Mouse (Mus musculus): ENCODE results near the gene Lrrc1.

Lrrc1 gene

DNA sequence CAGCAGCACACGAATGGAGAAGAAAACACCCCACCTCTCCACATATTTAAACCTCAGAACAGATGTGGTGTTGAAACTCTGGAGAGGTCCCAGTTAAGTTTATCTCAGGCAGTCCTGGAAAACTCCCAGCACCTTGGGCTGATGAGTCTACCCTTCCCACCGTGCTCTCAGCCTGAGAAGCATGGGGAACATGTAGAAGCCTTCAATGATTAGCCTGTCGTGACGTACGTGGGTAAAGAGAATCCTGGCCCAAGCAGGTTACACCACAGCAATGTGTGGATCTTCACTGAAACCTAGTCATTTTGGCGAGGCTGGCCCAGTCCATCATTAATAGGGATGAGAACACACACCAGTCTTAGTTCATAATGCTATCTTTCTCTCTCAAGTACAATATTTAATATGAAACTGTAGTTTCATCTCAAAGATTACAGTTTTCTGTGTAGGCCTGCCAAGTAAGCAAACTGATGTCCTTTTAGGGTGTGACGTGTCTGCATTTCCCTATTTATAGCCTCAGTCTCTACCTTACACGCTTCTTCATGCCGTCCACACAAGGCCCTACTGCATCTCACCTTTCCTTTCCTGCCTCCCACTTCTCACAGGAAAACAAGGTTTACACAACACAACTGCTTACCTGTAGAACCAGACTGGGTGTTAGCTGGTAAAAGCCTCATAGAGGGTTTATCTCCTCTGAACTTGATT, 125.0 kb downstream of the Lrrc1 start:
- no peak for DNase-seq

DNA sequence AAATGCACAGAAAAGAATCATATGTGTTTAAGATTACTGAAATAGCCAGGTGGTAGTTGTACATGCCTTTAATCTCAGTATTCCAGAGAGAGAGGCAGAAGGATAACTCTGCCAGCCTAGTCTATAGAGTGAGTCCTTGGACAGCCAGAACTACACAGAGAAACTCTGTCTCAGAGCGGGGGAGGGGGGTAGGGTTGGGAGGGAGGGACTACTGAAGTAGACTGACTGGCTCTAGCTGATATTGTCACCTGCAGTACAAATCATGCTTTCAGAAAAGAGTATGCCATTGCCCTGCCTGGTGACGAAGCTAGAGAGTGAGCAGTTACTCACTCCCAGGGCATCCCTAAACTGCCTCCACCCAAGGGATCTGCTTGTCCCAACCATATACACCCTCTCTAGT, 125.9 kb downstream of the Lrrc1 start:
- no peak for DNase-seq

DNA sequence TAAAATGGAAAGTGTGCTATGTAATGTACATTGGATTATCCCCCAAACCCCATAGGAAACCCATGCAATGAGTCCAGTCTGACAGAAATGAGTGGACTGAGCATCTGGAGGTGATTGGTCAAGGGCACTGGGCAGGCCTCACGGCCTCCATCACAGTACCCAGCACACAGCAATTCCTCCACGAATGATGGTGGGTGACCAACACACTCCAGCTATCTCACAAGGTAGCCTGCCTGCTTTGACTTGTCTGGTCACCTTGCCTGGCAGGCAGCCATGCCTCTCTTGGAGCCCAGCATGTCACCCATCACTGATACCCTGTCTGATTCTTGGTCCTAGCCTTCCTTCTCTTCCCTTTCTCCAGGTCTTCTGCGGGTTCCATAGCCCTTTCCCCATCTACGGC, 128.2 kb downstream of the Lrrc1 start:
- DNase-seq: no peak

DNA sequence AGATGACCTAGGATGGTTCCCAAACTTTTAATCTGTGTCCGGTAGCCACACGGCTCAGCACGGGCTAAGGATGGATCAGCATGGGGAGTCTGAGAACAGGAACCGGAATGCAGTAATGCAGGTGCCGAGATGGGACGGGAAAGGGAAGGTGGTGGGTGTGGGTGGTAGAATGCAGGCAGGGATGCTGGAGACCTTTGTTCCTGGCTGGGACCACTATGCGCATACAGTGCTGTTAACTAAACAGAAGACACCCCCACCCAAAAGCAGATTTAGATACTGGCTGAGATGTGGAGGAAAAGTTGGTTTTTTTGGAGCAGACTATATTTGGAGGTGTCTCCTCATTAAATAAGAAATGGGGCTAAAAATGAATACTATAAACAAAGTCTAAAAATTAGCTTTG, 128.7 kb downstream of the Lrrc1 start:
- DNase-seq: no peak

DNA sequence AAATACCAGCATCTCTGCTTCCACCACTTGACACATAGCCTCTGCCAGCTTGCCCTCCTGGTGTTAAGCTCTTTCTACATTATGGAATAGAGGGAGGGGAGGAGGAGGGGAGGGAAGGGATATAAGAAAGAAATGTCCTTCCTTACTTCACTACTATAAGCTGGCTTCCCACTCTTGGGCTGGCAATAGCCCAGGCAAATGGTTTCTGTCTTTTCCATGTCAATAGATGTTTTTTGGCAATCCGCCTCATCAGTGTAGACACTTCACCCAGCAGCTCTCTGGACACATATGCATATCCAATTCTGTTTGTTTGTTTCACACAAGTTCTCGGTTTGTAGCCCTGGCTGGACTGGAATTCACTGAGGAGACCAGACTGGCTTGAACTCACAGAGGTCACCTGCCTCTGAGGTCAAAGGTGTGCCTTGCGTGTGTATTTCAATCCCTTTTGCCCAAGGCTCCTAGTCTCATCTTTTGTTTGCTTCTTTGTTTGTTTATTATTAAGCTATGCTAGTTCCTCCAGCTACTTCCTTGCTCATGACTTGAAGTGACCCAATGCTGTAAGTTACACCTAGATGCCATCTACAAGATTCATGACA, 132.7 kb downstream of the Lrrc1 start:
- DNase-seq: no peak

DNA sequence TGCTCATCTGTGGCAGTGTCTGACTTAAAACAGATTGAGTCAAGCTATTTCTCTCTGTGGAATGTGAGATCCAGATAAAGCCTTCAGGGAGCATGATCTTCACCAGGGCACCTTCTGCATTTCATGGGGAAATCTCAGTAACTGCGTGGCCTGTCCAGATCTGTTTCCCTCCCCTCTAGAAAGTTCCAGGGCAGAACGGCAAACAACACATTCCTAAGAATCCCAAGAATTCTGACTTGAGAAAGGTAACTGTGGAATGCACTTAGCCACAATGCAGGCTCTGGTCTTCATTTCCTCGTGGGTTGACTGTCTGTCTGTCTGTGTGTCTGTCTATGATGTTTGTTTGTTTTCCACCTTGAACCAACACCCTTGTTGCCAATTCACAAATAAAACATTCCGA, 133.7 kb downstream of the Lrrc1 start:
- DNase-seq: no peak

DNA sequence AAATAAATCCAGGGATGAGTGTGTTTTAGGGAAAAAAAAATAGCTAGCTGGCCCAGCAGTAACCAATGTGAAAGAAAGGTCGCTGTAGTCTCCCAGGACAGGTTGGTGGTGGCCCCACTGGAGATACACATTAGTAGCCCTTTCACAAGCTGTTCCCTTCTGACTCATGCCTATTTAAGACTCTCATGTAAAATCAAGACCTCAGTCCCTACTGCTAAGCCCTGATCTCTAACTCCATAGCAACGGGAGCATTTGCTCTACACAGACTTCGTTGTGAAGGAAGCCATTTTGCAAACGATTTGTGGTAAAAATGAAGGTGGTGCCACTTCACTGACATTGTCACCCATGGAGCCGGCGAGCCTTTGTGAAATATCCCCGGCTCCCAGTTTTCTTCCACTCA, 134.1 kb downstream of the Lrrc1 start:
- DNase-seq: no peak

DNA sequence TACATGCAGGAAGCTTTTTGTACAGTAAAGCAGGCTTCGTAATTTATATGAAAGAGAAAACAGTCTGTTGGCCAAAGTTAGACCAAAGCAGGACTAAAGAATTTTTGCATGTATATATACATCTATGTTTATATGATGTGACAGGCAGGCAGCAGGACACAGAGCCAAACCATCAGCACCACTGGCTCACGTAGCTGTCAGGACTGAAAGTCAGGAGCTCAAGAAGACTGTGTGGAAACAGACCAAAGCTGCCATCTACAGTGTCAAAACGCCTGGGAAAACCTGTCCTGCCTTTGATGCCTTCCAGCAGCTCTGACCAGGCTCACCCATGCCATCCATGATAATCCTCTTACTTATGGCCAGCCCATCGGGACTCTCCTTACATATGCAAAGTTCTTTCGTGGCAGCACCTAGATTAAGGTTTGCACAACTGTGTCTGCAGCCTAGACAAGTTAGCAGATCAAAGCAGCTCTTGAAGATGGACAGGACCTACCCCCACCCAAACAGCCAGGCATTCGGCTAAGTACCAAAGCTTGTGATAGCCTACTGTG, 136.5 kb downstream of the Lrrc1 start:
- no peak for DNase-seq

DNA sequence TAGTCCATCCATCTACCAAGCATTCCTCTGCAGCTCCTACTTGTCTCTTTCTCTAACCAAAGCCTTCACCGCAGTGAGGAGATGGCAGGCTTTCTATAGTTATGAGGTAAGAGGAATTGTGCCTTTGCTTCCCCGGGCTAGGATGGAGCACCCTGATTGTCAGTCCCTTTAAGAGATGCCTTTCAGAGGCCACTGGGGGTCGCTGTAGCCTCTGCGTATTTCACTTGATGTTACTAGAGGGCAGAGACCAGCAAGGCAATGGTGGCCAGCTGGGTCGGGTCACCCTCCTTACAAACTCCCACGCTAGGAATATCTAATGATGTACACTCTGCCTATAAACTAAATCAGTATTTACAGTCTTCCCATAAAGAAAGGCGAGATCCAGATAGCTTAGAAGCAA, 137.8 kb downstream of the Lrrc1 start:
- DNase-seq: peak; percentile 72

DNA sequence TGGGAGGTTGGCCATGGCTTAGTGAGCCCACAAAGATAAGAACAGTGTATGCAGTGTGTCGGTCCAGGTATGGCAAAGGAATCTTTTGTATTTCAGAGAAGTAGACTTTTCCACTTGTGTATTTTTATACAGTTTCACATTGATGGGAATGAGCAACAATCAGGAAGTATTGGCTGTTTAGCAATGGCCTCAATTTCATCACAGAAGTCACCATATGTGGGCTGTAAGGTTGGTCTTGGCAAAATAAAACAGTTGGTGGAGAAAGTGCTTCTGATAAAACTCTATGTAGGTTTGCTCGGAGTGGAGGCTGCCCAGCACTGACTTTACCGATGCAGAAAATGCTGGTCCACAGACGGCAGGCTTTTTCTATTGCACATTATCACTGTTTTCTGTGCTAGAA, 140.2 kb downstream of the Lrrc1 start:
- DNase-seq: no peak

DNA sequence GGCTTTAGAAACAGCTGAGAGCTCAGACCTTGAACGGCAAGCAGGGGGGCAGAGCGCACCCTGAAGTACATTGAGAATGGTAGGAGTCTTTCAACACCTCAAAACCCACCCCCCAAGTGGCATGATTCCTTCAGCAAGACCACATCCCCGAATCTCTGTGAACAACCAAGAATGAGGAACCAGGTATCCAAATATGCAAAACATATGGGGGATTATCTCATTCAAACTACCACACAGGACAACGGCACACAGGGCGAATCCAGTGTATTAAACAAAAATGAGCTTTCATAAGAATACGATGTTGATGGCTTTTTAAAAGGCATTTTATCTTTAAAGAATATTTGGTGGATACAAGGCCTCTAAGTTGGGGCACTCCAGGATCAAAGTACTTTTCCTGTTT, 140.7 kb downstream of the Lrrc1 start:
- DNase-seq: no peak

DNA sequence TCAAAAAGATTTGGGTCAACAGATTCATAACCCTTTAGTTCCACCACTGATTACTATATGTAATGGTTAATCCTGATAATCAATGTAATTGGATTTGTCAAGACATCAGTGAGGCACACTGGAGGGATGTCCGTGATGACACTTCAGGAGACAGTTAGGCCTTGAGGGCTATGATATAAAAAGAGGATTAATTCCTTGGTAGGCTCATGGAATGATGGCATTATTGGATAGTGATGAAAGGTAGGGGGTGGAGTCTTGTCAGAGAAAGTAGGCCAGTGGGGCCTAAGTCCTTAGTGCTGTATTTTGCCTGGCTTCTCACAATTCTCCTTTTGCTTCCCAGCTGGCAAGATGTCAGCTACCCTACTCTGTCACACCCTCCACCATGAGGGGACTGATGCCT, 141.7 kb downstream of the Lrrc1 start:
- no peak for DNase-seq

DNA sequence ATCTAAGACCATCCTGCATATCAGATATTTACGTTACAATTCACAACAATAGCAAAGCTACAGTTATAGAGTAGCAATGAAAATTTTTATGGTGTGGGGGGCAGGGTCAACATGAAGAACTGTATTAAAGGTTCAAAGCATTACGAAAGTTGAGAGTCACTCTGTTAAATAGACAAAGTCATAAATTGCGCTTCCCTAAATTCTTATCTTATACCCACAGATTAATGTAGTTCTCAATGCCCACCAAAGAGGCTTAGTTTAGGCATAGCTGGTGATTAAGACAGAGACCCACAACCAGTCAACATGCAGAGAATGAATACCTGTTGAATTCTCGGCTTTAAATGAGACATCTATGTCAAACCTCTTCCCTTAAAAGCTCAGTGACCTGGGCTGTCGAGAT, 144.9 kb downstream of the Lrrc1 start:
- DNase-seq: no peak

DNA sequence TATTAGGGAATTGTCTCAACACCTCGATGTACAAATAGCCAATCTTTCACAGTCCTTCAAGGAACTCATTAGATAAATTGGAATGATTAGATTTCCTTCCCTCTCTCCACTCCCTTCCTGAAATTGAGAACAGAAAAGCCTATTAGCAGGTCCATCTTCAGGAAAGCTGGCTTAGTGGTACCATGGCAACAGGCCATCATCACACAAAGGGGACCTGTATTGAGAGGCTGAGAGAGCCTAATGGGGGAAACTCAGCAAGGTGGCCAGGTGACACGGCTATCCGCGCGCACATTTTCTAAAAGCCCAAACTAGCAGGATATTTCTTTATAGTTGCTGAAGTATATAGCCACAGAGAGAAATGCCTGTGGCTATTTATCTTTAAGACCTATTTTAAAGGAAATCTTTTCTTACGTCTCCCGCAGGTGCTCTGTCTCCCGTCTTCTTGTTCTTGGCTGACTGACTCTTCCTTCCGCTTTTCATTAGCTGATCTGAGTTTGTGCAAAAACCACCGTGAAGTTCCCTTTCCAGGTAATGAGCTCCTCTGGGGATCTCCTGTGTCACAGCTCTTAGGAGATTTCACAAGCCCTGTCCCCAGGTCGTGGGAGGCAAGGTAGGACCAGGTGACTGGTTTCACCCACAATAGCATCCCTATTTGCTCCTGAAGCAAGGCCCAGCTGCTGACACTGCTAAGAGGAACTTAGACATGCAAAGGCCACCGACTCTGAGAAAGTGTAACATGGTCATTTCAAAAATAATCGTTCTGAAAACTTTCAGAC, 145.6 kb downstream of the Lrrc1 start:
- no peak for DNase-seq

DNA sequence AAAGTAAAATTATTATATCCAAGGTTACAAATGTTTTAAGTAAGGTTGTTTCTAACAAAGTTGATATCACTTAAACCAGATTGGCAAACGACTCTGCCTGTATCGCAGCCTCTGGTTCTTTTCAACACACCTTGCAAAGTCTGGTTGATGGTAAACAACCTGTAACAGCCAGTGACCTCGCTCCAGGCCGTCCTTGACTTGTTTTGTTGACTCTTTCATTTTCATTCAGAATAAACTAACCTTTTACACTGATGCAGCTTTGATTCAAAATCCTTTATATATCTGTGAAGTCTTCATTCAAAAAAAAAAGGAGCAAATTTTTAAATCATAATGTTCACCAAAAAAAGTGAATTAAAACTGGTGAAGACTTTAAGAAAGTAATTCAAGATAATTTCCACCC, 147.6 kb downstream of the Lrrc1 start:
- no peak for DNase-seq

DNA sequence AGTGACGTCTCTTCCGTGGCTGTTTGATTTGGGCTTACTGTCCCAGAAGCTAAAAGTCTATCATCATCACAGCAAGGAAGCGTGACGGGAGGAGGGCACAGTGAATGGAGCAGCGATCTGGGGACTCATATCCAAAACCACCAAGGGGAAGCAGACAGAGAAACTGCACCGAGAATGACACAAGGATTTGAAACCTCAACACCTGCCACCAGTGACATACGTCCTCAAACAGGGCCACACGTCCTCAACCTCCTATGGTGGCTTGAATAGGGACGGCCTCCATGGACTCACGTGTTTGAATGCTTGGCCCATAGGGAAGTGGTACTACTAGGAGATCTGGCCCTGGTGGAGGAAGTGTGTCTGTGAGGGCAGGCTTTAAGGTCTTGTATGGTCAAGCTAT, 153.4 kb downstream of the Lrrc1 start:
- DNase-seq: no peak

DNA sequence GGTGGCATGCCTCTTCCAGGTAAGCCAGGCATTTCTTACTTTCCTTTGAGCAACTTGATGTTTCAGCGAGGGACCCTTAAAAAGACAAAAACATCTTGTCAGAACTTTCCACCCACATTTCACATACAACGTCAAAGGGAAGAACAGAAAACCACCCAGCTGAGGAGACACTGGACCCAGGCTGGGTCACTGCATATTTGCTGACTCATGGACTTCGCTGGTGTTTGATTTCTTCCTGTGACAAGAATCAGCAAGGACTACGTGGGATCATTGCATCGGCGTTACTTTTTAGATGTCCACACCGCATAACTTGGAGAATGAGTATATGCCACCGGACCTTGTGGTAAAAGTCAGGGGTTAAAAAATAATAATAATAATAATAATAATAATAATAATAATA, 155.7 kb downstream of the Lrrc1 start:
- no peak for DNase-seq

DNA sequence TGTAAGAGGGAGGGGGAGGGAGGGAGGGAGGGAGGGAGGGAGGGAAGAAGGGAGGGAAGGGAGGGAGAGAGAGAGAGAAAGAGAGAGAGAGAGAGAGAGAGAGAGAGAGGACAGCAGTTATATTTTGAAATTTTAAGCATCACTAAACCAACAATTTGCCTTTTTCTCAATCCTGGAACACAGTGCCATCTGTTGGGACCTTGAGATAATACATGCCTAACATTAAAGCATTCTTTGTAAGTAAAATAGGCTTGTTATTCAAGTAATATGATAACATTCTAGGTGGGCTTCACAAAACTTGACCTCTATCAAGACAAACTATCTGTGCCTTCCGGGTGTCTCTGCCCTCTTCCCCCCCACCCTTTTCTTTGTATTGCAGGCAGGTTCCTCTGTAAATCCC, 157.9 kb downstream of the Lrrc1 start:
- no peak for DNase-seq

DNA sequence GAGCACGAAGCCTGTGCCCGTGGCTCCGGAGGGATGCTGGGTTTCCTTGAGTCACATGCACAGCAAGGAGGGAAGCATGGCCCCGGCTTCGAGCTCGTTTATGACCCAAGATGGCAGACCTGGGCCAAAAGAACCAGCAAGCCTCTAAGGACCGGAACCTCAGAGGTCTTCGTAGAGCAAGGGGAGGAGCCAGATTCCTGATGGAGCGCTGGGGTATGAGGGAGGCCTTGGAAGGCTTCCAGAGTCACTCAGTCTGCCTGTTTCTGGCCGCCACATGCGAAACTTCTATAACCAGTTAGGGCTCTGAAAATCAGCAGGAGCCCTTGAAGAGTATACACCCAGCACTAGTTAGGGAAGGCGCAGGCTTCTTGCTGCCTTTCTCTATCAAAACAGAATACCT, 159.1 kb downstream of the Lrrc1 start:
- DNase-seq: no peak

DNA sequence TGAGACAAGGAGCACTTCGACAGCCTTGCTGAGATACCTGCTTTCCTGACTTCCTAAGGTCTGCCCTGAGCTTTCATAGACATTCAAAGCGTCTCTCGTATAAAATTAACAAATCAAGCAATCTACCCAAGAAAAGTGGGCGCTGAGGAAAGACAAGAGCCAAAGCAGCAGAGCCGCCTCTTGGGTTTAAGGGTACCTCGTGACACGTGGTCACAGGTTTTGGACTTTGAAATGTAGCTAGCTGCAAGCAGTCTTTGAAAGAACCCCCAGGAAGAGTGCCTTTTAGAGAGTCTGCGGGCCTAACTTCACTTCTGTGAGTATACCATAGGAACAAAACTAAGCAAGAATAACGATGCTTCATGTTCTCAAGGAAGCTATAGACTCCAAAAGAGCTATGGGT, 160.0 kb downstream of the Lrrc1 start:
- DNase-seq: peak; percentile 34

DNA sequence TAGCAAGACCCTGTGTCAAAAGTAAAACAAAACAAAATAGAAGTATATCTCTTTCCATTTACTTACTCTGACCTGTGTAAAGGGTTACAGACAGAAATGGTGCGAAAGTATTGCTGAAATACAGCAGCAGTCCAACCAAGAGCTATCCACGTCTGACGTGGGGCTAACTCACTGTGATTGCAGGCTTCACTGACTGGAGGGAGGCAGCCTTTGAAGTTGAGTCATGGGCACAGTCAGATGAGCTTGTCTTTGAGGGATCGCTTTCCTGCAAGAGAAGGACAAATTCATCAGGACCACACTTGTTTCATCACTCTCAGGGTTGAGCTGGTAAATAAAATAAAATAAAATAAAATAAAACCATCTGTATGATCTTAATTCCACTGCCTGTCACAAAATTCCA, 160.7 kb downstream of the Lrrc1 start:
- no peak for DNase-seq

DNA sequence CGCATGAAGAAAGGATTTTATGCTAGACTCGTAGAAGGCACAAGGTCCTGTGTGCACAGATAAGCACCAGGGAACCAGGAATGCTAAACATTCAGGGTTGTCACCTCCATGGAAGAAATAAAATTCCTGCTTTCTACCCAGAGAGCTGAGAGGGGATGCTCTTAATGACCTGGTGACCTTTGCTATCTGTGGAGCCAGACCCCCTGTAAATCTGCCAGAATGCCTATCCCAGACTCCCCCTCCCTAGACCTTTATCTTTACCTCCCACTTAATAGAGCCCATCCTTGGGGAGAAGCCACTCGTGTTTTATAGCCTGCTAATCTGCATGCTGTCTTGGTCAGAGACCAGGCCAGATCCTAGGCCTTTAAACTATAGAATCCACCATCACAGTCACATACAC, 162.2 kb downstream of the Lrrc1 start:
- DNase-seq: no peak

DNA sequence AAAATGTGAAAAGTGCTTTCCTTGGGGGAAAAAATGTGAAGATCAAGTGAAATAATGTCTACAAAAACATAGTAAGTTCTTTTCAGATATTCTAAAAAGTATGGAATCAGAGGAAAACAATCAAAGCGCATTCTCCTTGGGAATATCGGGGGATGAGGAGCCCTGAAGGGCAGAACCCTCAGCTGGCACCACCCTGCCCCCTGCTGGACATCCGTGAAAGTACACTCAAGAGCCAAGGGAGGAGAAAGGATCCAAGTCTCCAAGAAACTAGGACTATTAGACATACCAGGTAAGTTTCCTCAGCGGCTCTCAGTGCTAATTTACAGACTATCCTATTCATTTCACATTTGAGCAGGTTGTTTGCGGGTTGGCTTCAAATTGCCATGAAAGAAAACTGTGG, 163.1 kb downstream of the Lrrc1 start:
- peak; percentile 89 for DNase-seq
